In genomic region chr3:84478195-84478594, GRCm38 (mm10) we compare ENCODE assay signal across 8 mouse cellular contexts. TPM values are rescaled to one million over a fixed set of nuclear protein-coding genes. Genes with fewer than 3 reads are reported as not detected.
DNase-seq lines count a peak whose midpoint lies in the region; ATAC-seq and TF ChIP-seq lines count a peak whose summit lies in the region.
"Had no signal": no experiment of that assay in that cellular context is flagged by ENCODE, and none has a peak within 500 bp of the region (broad histone marks: within the 10 kb centered on the region; RNA-seq: fewer than 3 reads in every experiment).

No protein-coding gene starts in this region.

- DNase-seq in spleen, adult 12 weeks (ENCODE audit: low spot score) = peak; percentile 50
- DNase-seq in spleen, adult 18-20 months = no peak
- no peak for DNase-seq in midbrain, embryonic 10.5 days (ENCODE audit: low spot score)
- DNase-seq in adrenal gland, adult 18-20 months (ENCODE audit: low spot score in 2 of 2) = no peak
- DNase-seq in adrenal gland, postnatal 4 days (ENCODE audit: low spot score in 2 of 2) = no peak
- DNase-seq in kidney, adult 2 months = no peak
- DNase-seq: lung, postnatal 36 days had no signal

- 2% methylated on average over 7 of the region's 7 CpGs for WGBS in hindbrain, embryonic 13.5 days
- 5% methylated on average over 7 of the region's 7 CpGs for WGBS in midbrain, embryonic 10.5 days
- 71% methylated on average over 7 of the region's 7 CpGs for WGBS in kidney, adult 2 months

- no peak for ATAC-seq in hindbrain, embryonic 13.5 days (ENCODE audit: low FRiP score)

- H3K9ac ChIP-seq in hindbrain, embryonic 13.5 days = 0 out of 2 replicates have a peak overlapping the region, but pooled peaks have one; percentile 84

- no peaks in the 10 kb centered on the region for H3K9me3 ChIP-seq in hindbrain, embryonic 13.5 days
- H3K9me3 ChIP-seq in midbrain, embryonic 10.5 days (replicated peaks) = no peaks in the 10 kb centered on the region

- H3K27me3 ChIP-seq in hindbrain, embryonic 13.5 days = peaks cover 50% of the 10 kb centered on the region
- peaks cover 83% of the 10 kb centered on the region for H3K27me3 ChIP-seq in midbrain, embryonic 10.5 days (ENCODE audit: low read depth, poor library complexity, severe bottlenecking)
- no peaks in the 10 kb centered on the region for H3K27me3 ChIP-seq in kidney, adult 2 months (replicated peaks; ENCODE audit: control insufficient read depth, insufficient read depth, low read length)

- no peak for TF ChIP-seq POLR2A in kidney, adult 2 months (IDR thresholded peaks at IDR 0.05; ENCODE audit: low read depth, low read length)

- H3K4me2 ChIP-seq in hindbrain, embryonic 13.5 days = peak overlapping the region; percentile 98

- peak overlapping the region; percentile 71 for H3K4me3 ChIP-seq in hindbrain, embryonic 13.5 days
- peak overlapping the region; percentile 78; the same call in 1 of the 2 replicates for H3K4me3 ChIP-seq in midbrain, embryonic 10.5 days
- H3K4me3 ChIP-seq in kidney, adult 2 months (ENCODE audit: insufficient read depth, low read depth, low read length) = no peak overlapping the region

- H3K36me3 ChIP-seq in hindbrain, embryonic 13.5 days = peaks cover 6% of the 10 kb centered on the region; the same call in 1 of the 2 replicates
- H3K36me3 ChIP-seq in midbrain, embryonic 10.5 days = no peaks in the 10 kb centered on the region
- no peaks in the 10 kb centered on the region for H3K36me3 ChIP-seq in kidney, adult 2 months (ENCODE audit: control insufficient read depth, insufficient read depth, low read length)

- no peak overlapping the region for H3K27ac ChIP-seq in hindbrain, embryonic 13.5 days
- H3K27ac ChIP-seq in midbrain, embryonic 10.5 days (replicated peaks) = no peak overlapping the region
- H3K27ac ChIP-seq in kidney, adult 2 months (ENCODE audit: insufficient read depth, low read depth, low read length) = no peak overlapping the region

- peaks cover 34% of the 10 kb centered on the region for H3K4me1 ChIP-seq in hindbrain, embryonic 13.5 days (replicated peaks)
- peaks cover 50% of the 10 kb centered on the region for H3K4me1 ChIP-seq in midbrain, embryonic 10.5 days
- 0 out of 2 replicates have a peak, but pooled peaks cover 3% of the 10 kb centered on the region for H3K4me1 ChIP-seq in kidney, adult 2 months (ENCODE audit: control insufficient read depth, insufficient read depth, low read length)

- no peak for TF ChIP-seq CTCF in kidney, adult 2 months (conservative IDR thresholded peaks at IDR 0.05; ENCODE audit: insufficient read depth, insufficient read length, low read depth, low read length)

RNA-seq across cellular contexts. Expression of gene Fhdc1, which starts 2.0 kb away (rescaled TPM):
- 4.7 and 4.8 TPM in 2 replicates for polyA plus RNA-seq in hindbrain, embryonic 13.5 days (2015; fragmentation: Nextera tagmentation; extraction: Ambion mirVana)
- 2.0 and 2.1 TPM in 2 replicates for polyA plus RNA-seq in midbrain, embryonic 10.5 days (2016; fragmentation: Nextera tagmentation; extraction: Ambion mirVana)
- total RNA-seq in adrenal gland, adult 18-20 months (2021) = 1 to 10 TPM; 3.6 to 4.6 TPM
- total RNA-seq in adrenal gland, postnatal 4 days (2021) = 10 to 100 TPM; 41.5 to 47.1 TPM
- 0.58 and 0.80 TPM in 2 replicates for polyA plus RNA-seq in kidney, adult 2 months (2012; rRNA removed)
